Mouse (Mus musculus) testis, postnatal 10 days (tissue): ENCODE data around the gene Xxylt1.

ENCODE experiments used
- DNase-seq: peaks from one replicate; pipeline ENCODE4 v3.0.0; 2021; ENCODE audit warnings: low spot score

Xxylt1 gene

GRCm38 (mm10) chr16:30988225-30988624 is 93.0 kb downstream of the Xxylt1 start:
- DNase-seq: no peak

GRCm38 (mm10) chr16:30987684-30988083 is 93.5 kb downstream of the Xxylt1 start:
- DNase-seq: no peak

GRCm38 (mm10) chr16:30984826-30985545 is 96.2 kb downstream of the Xxylt1 start:
- DNase-seq: no peak

- no peak for DNase-seq
These were observed 97.1 kb downstream of the Xxylt1 start for GRCm38 (mm10) chr16:30984101-30984500.

- no peak for DNase-seq
These were observed 97.5 kb downstream of the Xxylt1 start for GRCm38 (mm10) chr16:30983699-30984098.

GRCm38 (mm10) chr16:30983281-30983680 is 98.0 kb downstream of the Xxylt1 start:
- no peak for DNase-seq

- peak; percentile 55 for DNase-seq
These were observed 99.9 kb downstream of the Xxylt1 start for GRCm38 (mm10) chr16:30981345-30981744.

GRCm38 (mm10) chr16:30979905-30980304 is 101.3 kb downstream of the Xxylt1 start:
- DNase-seq: no peak

- peak; percentile 34 for DNase-seq
These were observed 103.5 kb downstream of the Xxylt1 start for GRCm38 (mm10) chr16:30977728-30978127.

- peak; percentile 95 for DNase-seq
These were observed 104.0 kb downstream of the Xxylt1 start for GRCm38 (mm10) chr16:30977186-30977585.

- no peak for DNase-seq
These were observed 106.7 kb downstream of the Xxylt1 start for GRCm38 (mm10) chr16:30974549-30974948.

GRCm38 (mm10) chr16:30973416-30973815 is 107.8 kb downstream of the Xxylt1 start:
- peak; percentile 74 for DNase-seq

GRCm38 (mm10) chr16:30971950-30972541 is 109.2 kb downstream of the Xxylt1 start:
- no peak for DNase-seq

- DNase-seq: no peak
These were observed 111.8 kb downstream of the Xxylt1 start for GRCm38 (mm10) chr16:30969266-30970064.

GRCm38 (mm10) chr16:30968402-30969151 is 112.7 kb downstream of the Xxylt1 start:
- no peak for DNase-seq

- DNase-seq: peak; percentile 62
These were observed 114.5 kb downstream of the Xxylt1 start for GRCm38 (mm10) chr16:30966684-30967083.

- no peak for DNase-seq
These were observed 116.3 kb downstream of the Xxylt1 start for GRCm38 (mm10) chr16:30964891-30965290.

- DNase-seq: no peak
These were observed 116.8 kb downstream of the Xxylt1 start for GRCm38 (mm10) chr16:30964411-30964810.

GRCm38 (mm10) chr16:30962515-30962914 is 118.7 kb downstream of the Xxylt1 start:
- no peak for DNase-seq

- no peak for DNase-seq
These were observed 120.1 kb downstream of the Xxylt1 start for GRCm38 (mm10) chr16:30961176-30961575.

GRCm38 (mm10) chr16:30960266-30960665 is 121.0 kb downstream of the Xxylt1 start:
- DNase-seq: no peak

- DNase-seq: no peak
These were observed 121.5 kb downstream of the Xxylt1 start for GRCm38 (mm10) chr16:30959692-30960091.
